Mouse (Mus musculus): ENCODE data around the gene Cntn1.

DNA sequence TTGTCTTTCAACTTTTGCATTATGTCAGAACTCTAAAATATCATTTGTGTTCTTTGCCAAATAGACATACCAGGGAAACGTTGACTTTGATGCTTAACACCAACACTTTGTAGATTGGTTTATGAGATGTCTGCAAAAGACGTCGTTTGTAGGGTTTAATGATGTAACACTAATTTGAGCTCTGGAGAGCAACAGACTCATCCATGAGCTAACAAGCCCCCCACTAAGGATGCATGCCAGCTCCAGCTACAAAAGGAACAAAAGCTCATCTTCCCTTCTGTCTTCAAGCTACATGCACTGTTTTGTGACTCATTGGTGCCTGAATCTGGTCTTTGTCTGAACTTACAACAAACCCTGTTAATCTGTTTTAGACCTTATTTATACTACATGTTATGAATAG, 28.5 kb downstream of the Cntn1 start:
- TF ChIP-seq POLR2A (IDR thresholded peaks at IDR 0.05; ENCODE audit: low read depth, low read length) (no peak), CTCF (IDR thresholded peaks at IDR 0.05; ENCODE audit: borderline replicate concordance, insufficient read depth, low read length) (no peak)

All from embryonic fibroblast, embryonic 13.5 days (primary cell).